Mouse (Mus musculus) gastrocnemius, adult 18-20 months (tissue): ENCODE results near the gene Nyap1. TPM values are rescaled to one million over a fixed set of nuclear protein-coding genes. Genes with fewer than 3 reads are reported as not detected.

Experiments used
- DNase-seq: peaks from one replicate; pipeline ENCODE4 v3.0.0; 2021; ENCODE audit warnings: low spot score
- long read RNA-seq, 2 experiments: library from polyadenylated mRNA; stranded (forward); transcript quantifications; one replicate each; pipeline ENCODE4 v2.0.0; 2021
- total RNA-seq, 2 experiments: library from RNA; stranded (reverse); gene quantifications; 2 replicates each; pipeline ENCODE4 v1.2.3; 2021

The Nyap1 gene
- total RNA-seq, result under 1 TPM; 0.21 to 0.28 TPM
- long read RNA-seq, experiment 1, result 0 reads
- long read RNA-seq, experiment 2, result 0 reads

DNA sequence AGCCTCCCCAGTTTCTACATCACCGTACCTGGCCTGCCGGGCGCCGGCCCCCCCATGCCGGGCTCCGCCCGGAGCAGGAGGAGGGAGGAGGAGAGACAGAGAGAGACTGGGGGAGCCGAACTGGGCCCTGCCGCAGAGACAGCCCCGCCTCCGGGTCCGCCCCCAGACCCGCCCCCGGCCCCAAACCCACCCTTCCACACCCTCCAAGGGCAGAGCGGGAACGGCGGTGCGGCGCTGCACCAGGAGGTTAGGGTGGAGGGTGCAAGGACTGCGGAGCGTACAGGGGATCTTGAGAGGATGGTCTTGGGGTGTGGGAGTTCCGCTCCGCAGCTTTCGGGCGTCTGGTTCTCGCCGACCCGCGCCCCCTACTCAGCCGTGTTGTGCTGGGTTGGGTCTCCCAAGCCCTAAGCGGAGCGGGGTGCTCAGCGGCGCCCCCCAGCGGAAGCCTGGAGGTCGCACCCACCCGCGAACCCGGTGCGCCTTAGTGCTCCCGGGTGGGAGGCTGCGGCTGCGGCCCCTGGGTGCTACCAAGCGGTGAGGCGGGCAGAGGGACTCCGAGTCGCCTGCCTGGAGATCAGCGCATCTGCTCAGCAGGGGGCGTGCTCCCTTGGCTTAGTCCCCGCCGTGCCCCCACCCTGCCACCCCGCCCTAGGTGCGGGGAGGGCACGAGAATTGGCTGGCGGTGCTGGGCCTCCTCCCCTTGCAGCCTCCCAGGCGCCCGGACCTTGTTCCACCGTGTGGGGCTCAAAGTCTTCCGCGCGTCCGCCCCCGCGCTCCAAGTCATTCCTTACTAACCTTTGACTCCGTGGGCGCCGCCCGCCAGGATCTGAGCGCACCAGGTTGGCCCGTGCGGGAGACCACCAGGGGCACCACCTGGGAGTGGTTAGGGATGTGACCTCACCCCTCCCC is at the start of gene Nyap1:
Gene Nyap1, minus strand, starts transcription at position 585 of the 909 bp plus-strand sequence.
- peak; percentile 59 for DNase-seq

DNA sequence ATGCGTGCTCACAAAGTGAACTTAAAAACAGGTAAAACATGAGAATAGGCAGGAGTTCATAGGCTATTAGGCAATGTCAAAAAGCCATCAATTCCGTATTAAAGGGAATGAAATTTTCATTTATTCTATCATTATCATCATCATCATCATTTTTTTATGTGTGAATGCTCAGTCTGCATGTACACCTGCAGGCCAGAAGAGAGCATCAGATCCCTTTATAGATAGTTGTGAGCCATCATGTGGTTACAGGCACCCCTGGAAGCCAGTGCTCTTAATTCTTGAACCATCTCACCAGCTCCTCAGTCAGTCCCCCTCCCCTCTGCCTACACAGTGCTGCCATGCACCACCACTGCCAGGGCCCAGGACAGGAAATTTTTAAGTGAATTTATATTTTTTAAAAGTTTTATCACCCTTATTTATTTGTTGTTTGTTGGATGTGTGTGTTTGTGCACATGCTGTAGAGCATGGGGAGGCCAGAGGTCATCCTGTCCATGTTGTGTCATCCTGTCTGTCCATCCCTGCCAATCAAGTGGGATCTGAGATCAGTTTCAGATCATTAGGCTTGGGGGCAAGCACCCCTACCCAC is 47.6 kb upstream of the Nyap1 start:
- DNase-seq, result no peak

GRCm38 (mm10) chr5:137788171-137788570 is 46.8 kb upstream of the Nyap1 start:
- DNase-seq, result no peak

GRCm38 (mm10) chr5:137787151-137787928 is 45.9 kb upstream of the Nyap1 start, which contains the start of the genes Mepce and Zcwpw1:
Gene Mepce, minus strand, starts transcription at chr5:137787655.
Gene Zcwpw1, plus strand, starts transcription at chr5:137787798.
- DNase-seq, result peak; percentile 96

- DNase-seq, result peak; percentile 99
These were observed 44.9 kb upstream of the Nyap1 start for GRCm38 (mm10) chr5:137786109-137786942.

GRCm38 (mm10) chr5:137785164-137786031 is 44.0 kb upstream of the Nyap1 start:
- no peak for DNase-seq

DNA sequence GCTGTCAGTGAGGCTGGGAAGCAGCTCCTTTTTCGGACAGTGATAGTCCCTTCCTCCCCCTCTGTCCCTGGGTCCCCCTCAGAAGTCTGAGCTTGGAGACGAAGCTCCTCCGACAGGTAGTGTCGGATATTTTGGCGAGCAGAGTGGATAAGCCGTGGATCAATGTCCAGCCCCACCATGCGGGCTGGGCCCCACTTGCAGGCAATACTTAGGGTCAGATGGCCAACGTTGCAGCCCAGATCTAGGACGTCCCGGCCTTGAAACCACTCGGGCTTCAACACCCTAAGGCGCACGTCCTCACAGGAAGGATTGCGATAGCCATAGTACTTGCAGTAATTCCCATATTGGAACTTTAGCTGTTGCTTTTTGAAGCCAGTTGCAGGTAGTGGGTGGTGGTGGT is 43.1 kb upstream of the Nyap1 start:
- DNase-seq, result no peak

DNA sequence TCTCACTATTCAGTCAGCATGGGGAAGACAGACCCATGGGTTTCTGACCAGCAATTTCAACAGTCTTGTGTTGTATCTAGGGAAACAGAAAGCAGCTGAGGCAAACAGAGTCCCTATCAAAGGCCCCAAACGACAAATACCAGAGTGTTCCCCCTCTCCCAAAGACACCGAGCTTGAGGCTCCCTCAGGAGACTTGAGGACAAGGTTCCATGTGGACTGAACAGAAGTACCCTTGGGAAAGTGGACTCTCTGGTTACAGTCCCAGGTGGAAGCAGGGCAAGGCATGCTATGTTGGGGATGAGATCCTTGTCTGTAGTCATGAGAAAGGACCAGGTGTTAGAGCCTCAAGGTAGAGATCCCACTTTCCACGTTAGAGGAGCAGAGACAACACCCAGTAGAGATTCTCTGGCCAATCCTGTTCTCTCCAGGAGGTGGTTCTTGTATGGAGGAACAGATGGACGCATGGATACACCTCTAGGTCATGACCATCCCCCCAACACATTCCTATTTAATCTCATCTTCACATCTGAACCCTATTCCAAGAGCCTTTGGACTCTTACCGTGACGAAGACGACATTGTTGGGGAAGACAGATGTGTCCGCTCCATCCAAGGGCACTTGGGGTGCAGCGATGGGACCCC is 42.6 kb upstream of the Nyap1 start:
- no peak for DNase-seq

- DNase-seq, result no peak
These were observed 41.5 kb upstream of the Nyap1 start for GRCm38 (mm10) chr5:137782776-137783522.

- DNase-seq, result no peak
These were observed 40.3 kb upstream of the Nyap1 start for GRCm38 (mm10) chr5:137781661-137782060.

- DNase-seq, result no peak
These were observed 37.9 kb upstream of the Nyap1 start for GRCm38 (mm10) chr5:137779053-137779933.

DNA sequence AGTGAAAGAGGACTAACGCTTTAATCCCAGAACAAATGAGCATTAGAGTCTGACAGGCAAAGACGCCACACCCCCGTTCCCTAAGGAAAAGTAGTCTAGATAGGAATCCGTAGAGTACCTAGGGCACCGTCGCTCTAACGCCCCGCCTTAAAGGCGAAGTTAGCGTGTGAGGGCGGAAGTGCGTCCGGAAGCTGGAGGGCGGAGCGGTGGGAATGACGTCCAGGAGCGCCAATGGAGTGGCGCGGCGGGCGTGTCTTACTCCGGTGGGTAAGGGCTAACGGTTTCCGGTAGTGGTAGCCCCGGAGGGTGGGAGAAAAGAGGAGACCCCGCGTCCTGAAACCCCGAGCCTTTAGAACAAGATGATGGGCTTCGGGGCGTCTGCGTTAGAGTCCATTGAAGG is 37.2 kb upstream of the Nyap1 start, which contains the start of gene Ppp1r35:
Gene Ppp1r35, plus strand, starts transcription at position 215 of the 400 bp plus-strand sequence.
- peak; percentile 97 for DNase-seq

GRCm38 (mm10) chr5:137777267-137777845 is 35.9 kb upstream of the Nyap1 start:
- DNase-seq, result no peak

DNA sequence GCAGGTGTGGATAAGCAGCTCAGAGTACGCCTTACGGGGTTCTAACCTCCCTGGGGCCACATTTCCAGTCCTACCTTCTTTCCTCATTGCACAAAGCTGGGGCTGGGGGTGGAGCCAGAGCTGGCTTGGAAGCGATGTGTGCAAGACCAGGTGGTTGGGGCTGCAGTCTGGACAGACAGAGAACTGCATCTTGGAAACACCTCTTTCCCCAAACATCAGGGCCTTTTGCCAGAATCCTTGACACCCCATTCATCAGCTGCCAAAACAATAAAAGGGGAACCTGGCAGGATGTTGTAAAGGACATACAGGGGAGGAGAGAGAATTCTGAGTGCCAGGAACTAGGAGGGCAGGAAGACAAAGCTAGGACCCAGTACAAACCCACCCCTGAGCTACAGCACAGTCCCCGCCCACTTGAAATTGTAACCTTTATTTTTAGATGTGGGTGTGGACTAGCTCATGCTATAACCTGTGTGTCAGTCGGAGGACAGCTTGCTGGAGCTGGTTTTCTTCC is 35.1 kb upstream of the Nyap1 start:
- no peak for DNase-seq

- no peak for DNase-seq
These were observed 34.3 kb upstream of the Nyap1 start for GRCm38 (mm10) chr5:137775587-137776290.

DNA sequence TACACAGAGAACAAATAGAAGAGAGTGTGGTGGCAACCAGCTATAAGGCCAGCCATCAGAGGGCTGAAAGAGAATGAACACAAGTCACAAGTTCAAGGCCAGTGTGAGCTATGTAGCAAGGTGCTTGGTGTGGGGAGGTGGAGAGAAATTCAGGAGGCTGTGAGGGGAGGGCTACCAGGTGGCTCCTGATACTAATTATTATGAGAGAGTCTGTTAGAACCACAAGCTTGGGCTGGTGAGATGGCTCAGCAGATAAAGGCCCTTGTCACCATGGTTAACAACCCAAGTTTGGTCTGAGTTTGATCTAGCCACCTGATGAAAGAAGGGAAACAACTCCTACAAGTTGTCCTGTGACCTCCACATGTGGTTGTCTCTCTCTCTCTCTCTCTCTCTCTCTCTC is 31.3 kb upstream of the Nyap1 start:
- no peak for DNase-seq
